Mouse (Mus musculus) R1 (cell line): ENCODE data around the gene Bmp2k.

Experiments
- DNase-seq: peaks from one replicate; pipeline ENCODE4 v3.0.0-alpha.2; 2018; ENCODE audit warnings: low read depth, low spot score

Bmp2k gene

DNA sequence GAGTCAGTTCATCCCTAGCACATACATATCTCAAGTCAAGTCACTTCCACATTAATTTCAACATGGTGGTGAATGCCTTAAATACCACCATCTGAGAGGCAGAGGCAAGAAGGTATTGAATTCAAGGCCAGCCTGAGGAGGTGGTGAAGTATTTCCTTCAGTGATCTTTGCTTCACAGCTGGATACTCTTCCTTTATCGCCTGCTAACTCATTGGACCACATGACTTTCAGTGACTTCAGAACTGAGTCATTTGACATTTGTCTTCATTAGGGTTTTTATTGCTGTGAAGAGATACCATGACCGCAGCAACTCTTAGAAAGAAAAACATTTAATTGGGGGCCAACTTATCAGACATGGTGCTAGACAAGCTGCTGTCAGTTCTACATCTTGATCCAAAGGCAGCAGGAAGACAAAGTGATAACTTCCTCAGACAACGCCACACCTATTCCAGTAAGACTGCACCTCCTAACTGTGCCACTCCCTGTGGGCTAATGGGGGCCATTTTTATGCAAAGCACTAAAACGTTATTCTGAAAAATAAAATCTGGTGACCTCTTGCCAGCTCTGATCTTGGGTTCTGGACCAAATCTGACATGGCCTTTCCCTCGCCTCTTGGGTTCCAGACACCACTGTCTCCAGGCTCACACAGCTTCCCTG lies 24.9 kb upstream of the Bmp2k start:
- peak; percentile 61 for DNase-seq

DNA sequence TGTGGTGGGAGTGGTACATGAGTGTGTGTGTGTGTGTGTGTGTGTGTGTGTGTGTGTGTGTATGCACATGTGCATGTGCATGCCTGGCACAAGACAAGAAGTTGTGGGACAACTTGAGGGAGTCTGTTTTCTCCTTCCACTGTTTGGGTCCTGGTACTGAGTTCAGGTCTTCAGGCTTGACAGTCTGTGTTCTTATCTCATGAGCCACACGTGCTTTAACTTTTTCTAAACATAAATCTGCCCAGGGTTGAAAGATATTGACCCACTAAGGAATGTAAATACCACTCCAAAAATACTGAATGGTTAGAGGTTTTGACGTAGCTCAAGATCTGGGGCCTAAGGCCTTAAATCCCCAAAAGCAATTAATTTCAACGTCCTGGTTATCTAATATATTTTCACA lies 23.8 kb upstream of the Bmp2k start:
- no peak for DNase-seq

DNA sequence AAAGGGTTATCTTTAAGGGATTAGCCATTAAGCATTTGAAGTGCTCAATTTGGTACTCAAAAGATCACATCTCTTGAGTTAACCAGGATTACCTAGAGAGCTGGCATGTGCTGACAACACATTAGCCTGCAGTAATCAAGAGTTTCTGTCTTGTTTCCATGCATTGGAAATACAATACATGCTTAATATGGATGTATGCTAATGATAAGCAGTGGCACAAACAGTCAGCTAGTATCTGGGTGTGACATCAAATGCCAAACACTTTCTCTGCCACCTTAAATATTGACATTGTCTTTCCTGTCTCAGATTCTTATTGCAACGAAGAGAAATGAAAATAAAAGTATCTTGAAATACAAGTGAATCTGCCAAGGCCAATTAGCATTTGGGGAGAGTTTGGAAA lies 22.8 kb upstream of the Bmp2k start:
- DNase-seq = no peak

DNA sequence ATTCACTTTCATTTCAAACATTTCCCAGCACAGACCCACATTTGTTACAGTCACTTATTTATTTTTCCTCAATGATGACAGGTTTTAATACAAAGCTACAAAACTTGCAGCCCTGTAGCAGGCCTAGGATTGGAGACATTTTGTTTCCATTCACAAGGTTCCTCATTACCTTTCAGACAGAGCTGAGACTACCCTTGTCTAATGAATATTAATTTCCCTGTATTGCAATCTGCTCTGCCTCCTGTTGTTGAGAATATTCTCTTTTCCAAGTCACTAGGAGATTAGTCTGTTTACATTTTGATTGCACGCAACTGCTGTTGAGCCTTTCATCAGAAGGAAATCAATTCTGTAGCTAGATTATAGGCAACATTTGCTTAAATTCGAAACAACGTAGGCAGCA lies 22.4 kb upstream of the Bmp2k start:
- no peak for DNase-seq

GRCm38 (mm10) chr5:96976150-96976549 lies 21.3 kb upstream of the Bmp2k start:
- DNase-seq = no peak

DNA sequence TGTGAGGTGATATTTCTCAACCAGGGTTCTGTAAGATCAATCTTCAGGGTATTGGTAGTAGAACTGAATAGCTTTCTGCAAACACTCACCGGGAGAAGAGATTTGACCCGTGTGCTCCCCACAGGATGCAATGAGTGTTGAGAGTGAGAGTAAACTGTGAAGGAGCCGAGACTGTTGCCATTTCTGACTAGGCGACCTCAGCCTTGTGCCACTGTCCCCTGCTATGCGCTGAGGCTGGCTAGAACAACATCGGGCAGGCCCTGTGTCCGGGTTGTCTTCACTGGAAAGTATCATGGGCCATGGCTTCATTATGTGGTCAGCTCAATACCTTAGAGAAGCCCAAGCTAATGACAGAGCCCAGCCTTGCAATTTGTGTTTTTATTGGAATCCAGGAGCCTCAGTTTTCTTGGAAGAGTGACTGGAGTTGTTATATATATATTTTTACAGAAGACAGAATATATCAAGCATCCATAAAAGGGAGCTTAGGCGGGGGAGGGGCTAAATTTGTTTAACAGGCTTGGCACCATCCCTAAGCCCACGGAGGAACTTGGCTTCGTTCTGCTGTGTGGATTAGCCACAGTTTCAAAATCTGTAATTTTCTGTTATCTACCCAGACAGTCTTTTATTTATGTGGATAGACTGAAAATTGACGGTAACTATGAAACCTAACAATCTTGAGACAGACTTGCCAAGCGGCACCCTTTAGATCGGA lies 18.0 kb upstream of the Bmp2k start:
- DNase-seq = no peak

- DNase-seq = peak; percentile 77
Measured at GRCm38 (mm10) chr5:96980008-96980634, 17.4 kb upstream of the Bmp2k start.

- no peak for DNase-seq
Measured at GRCm38 (mm10) chr5:96981987-96982386, 15.5 kb upstream of the Bmp2k start.

- no peak for DNase-seq
Measured at GRCm38 (mm10) chr5:96983142-96983541, 14.3 kb upstream of the Bmp2k start.

DNA sequence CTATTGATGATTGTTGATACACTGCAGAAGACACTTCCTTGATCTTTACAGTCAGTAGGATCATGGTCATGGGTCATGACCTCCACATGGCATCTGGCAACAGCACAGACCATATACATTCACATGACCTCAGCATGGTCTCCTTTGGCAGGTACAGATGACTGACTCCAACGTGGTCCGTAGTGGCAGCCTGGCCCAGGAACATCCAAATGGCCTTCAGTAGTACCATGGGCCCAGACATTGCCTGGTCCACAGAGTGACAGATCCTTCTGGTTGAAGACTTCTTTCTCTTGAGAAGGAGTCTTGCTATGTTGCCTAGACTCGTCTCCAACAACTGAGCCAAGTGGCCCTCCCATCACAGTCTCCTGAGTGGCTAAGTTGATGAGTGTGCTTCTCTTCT lies 10.6 kb upstream of the Bmp2k start:
- no peak for DNase-seq

DNA sequence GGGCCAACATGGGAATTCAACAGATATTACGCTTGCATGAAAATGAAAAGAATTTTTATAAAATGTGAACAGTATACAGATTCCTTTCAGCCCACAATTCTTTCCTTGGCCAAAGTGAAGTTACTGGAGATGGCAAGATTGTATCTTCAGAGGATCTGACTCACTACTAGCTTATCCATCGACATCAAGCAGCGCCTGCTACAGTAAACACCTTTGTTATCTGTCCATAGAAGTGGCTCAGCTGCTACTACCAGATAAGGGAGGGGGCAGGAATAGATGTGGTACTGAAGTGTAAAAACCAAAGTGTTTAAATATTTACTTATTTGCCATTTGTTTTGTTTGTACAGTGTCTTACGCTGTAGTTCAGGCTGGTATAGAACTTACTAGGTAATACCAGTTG lies 8.6 kb upstream of the Bmp2k start:
- DNase-seq = no peak

- DNase-seq = no peak
Measured at GRCm38 (mm10) chr5:96991156-96991555, 6.3 kb upstream of the Bmp2k start.

DNA sequence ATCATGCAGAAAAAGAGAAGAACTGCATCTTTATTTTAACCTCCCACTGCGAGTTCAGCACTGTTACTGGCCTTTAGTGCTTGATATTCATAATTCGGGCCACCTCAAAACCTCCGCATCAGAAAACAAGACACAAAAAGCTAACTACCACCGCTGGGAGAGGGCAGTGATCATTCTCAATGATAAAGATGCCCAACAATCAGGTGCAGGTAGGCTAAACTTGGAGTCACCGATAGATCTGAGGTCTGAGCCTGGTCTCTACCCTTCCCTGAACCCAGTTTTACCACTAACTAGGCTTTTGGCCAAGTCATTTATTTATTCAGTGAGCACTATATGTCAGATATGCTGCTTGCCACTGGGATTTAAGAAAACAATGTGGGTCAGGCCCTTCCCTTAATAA lies 4.8 kb upstream of the Bmp2k start:
- DNase-seq = no peak

- no peak for DNase-seq
Measured at GRCm38 (mm10) chr5:96993057-96993456, 4.4 kb upstream of the Bmp2k start.

DNA sequence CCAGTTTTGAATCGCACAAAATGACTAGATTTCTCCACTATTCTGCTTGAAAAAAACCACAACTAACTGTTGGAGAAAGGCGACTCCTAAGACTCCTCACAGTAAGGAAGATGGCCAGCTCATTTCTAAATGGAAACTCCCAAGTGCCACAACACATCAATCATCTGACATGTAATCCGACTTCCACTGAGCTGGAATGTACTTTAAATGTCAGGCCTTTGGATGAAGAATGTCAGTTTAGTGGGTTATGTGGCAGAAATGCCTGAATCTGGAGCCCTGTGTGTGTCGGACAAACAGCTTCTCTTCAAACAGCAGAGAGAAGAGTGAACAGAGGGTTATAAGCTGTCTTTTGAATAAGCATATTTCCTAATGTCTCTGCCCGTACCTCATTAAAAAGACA lies 1.7 kb upstream of the Bmp2k start:
- DNase-seq = no peak

DNA sequence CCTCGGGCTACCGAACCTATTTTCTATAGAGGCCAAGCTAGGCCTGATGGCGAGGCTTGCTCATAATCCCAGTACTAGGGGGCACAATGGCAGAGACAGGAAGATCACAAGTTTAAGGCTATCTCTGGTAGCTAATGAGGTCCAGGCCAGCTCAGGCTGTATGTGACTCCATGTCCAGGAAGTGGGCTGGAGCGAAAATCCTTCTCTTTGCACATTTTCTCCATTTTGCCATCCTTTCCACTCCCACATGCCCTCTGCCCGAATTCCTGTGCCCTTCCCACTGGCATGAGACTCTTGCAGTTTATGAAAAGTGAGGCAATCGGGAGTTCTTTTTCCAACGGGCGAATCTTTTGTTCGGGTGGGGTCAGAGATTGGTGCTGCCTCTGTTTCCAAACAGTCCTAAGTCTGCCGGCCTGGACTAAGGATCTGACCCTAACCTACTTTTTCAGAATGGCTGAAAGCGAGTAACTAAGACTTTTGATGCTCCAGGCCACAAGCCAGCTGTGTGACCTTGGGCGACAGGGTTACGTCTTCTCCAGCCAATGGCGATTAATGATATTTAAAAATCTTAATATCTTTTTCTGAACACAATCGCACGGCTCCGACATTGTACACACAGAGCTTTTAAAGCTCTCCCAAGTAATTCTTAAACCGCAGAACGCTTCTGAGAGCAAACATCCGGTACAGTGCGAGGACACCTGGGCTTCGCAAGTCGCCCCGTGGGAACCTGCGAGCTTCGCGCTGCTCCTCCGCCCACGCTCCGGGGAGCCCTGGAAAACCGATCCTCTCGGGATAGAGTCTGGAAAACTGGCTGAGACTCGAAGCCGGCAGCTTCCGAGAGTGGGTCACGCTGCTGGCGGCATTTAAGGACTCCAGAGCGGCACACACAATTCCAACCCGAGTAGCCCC lies 834 bp upstream of the Bmp2k start:
- DNase-seq = no peak

GRCm38 (mm10) chr5:96997802-96998565 lies 495 bp downstream of the Bmp2k start:
- DNase-seq = peak; percentile 34

DNA sequence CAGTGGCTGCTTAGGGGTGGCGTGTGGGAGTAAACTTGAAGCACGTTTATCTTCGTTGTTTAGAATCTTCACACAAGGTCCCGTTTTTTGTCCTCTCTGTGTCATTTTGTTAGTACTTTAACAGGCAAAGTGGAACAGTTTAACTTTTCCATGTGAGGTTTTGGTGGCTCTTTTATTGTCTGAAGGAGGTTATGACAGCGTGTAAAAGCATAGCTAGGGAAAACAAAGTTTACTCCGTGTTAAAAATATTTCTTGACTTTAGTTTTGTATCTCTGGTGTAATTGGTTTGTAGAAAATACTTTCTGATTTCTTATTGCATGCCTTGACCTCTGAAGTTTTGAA lies 1.0 kb downstream of the Bmp2k start:
- no peak for DNase-seq

DNA sequence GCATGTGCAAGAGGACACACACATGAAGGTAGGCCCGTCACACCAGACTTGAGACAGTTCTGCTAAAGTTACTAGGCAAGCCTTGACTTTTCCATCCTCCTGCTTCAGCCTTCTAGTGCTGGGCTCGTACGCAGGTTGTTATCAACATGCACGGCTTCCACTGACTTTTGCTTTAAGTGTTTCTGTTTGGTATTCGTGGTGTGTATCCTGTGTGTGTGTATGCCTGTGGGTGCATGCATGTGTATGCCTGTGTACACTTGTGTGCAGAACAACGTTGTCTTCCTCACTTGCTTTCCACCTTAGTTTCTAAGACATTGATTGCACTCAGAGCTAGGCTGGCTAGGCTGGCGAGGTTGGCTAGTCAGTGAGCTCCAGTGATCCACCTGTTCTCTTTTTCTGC lies 2.1 kb downstream of the Bmp2k start:
- DNase-seq = no peak

GRCm38 (mm10) chr5:97000524-97000923 lies 3.0 kb downstream of the Bmp2k start:
- no peak for DNase-seq

DNA sequence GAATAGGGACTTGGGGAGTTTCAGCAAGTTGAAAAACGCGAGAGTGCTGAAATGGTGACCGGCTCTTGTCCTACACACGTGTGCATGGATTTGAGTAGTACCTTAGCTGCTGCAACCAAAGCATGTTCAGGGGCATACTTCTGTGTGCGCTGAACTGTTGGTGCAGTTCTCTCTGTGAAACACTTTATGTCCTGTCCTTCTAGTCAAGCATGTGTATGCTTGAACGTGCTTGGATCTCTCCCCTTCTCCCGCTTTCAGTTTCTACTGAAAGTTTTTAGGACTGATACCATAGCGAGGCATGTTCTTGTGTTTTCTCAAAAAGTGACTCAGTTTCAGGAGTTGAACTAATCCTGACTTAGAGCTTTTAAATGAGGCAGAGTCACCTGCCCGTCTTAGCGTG lies 3.7 kb downstream of the Bmp2k start:
- DNase-seq = no peak
